Mouse (Mus musculus) fibroblast of lung, adult 2 months (primary cell): ENCODE results near the gene Mrpl37.
"Not testable (repeated sequence)": the region's sequence is repeated elsewhere in the genome, so short reads cannot be mapped to it uniquely, and the experiment has no call there.

Experiments
- DNase-seq: peaks from one replicate; pipeline ENCODE4 v3.0.0-alpha.2; 2011; ENCODE audit warnings: low read depth

Gene Mrpl37

DNA sequence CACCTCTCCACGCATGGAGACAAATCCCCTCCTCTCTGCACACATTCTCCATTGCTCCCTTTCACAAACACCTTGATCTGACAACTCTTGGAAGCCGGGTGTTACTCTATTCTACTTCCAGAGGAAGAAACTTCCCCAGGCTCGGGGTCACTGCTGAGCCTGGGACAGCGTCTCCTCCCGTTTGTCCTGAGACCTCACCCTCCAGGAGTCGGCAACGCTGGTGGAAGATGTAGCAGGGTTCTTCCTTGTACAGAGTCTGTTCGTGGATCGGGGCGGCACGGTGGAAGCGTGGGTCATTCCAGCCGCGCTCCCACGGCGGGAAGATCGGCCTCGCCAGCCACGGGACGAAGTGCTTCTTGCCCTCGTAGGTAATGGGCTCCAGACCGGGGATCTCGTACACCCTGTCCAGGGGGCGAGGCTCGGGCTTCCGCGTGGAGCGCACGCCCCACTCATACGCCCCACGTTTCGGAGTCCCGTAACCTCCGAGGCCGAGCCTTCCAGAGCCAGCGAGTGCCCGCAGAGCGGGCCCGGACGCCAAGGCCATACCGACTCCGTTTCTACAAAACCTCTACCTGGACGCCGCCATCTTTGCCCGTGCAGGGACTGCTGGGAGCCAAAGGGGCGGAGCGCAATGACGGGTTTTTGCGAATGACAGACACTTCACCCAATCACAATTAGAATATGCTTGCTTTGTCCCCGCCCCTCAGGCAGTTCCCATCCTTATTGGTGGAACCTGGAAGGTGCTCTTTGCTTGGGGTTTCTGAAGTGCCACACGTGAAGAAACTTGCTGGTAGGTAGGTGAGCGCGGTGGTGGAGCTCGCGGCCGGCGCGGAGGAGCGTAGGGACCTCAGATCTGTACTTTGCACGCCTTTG lies at the start of gene Mrpl37, which contains the start of gene Cyb5rl:
TSS of gene Mrpl37 (minus strand) at position 617 of the 873 bp plus-strand sequence.
TSS of gene Cyb5rl (plus strand) at position 737 of the 873 bp plus-strand sequence.
- DNase-seq: peak; percentile 97

DNA sequence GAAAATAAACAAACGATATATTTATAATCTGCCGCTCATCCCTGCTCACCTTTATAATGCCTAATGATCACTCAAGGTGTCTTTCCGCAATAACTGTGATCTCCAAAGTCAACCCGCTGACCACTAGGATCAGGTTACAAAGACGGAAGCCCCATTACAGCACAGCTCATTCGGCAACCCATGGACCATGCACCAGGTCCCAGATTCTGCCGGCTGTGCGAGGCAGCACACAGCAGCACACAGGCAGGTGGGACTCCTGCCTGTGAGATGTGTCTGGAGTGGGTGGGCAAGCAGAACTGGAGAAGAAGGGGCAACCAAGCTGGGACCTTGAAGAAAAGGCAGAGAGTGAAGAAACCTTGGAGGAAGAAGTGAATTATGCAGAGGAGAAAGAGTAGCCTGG lies 47.6 kb upstream of the Mrpl37 start:
- DNase-seq: no peak

DNA sequence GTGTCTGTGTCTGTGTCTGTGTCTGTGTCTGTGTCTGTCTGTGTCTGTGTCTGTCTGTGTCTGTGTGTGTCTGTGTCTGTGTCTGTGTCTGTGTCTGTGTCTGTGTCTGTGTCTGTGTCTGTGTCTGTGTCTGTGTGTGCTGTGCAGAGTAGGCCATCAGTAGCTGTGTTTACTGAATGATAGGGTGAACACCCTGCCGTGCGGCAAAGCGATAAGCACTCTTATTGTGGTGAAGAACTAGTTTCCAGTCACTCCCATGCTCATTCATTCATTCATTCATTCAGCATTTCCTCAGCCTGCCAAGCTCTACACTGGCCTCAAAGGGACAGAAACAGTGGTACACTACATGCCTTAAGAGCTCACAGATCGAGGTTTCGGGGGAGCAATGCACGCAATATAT lies 42.5 kb upstream of the Mrpl37 start:
- DNase-seq: not testable (repeated sequence)

DNA sequence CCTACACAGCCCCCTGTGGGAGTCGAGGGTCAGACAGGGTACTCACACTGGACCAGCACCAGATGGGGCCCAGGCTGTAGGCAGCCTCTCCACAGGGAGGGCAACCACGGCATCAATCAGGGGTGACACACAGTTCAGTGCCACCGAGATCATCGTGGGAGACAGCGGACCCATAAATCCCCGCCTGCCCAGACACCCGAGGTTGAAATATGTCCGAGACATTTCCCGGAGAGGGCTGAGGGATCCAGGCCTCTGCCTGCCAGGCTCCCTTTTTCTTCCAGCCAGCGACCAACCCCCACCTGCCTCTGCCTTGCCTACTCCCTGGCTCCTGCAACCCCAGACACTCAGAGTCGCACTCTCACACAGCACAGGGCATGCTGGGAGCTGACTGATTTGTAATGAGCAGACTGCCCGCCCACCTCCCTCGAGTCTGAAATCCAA lies 41.6 kb upstream of the Mrpl37 start:
- DNase-seq: peak; percentile 36

DNA sequence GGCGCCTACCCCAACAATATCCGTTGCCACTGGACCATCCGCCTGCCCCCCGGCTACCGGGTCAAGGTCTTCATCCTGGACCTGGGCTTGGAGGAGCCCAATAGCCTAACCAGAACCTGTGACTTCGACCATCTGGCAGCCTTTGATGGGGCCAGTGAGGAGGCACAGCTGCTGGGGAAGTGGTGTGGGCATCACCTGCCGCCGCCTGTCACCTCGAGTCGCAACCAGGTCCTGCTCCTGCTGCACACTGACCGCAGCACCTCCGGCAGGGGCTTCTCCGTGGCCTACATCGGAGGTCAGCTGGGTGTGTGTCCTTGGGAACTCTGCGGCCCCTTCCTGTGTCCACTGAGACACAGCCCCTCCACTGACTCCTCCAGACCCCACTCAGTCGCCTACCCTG lies 40.1 kb upstream of the Mrpl37 start:
- DNase-seq: no peak

DNA sequence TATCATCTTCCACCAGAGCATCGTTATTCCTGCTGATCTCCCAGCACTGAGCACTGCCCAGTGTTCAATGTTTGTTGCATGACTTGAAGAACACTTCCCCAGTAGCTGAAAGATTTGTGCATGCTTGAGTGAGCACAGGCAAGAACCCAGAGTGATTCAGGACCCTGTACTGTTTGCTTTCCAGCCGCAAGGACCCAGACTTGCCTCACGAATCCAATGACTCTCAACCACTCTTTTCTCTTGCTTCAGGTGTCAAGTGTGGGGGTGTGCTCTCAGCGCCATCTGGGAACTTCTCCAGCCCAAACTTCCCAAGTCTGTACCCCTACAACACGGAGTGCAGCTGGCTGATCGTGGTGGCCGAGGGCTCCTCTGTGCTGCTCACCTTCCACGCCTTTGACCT lies 35.6 kb upstream of the Mrpl37 start:
- no peak for DNase-seq

DNA sequence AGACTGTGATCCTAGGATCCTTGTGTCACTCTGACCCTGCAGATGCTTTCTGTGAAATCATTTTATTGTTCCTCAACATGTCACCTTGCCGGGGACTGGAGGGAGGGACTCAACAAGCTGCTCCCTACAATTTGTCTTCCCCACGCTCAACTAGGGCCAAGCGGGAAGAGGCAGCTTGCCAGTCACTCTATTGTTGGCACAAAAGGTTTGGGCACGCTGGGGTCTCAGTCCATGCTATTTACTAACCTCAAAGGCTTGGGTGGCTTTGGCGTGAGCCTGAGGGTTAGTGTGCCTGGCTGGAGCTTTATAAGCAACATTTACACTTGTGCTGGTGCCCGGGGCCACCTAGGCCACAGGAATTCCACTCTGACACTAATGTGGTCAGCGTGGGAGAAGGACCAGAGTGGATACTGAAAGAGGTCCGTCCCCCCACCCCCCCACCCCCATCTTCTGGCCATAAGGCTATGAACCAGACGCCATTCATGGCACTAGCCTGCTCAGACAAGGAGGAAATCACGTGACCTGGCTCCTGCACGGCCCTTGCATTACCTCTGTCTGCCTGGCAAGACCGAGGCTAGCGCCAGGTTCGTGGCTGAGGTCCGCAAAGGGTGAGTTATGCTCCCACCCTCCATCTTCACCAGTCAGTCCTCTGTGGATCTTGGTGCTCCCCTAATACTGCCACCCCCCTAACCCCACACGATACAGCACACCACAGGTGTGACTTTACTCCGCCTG lies 32.3 kb upstream of the Mrpl37 start:
- no peak for DNase-seq

DNA sequence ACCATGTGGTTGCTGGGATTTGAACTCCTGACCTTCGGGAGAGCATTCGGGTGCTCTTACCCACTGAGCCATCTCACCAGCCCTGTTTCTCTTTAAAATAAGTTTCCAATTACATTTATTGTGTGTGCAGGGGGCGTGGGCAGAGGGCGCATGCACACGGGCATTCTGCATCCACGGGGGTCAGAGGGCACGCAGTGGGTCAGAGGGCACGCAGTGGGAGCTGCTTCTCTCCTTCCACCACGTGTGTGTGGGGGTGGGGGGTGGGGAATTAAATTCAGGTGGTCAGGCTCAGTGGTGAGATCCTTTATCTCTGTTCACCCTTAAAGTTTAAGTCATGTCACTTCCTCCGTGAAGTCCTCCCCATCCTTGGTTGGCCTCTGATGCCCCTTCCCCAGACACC lies 31.7 kb upstream of the Mrpl37 start:
- no peak for DNase-seq

DNA sequence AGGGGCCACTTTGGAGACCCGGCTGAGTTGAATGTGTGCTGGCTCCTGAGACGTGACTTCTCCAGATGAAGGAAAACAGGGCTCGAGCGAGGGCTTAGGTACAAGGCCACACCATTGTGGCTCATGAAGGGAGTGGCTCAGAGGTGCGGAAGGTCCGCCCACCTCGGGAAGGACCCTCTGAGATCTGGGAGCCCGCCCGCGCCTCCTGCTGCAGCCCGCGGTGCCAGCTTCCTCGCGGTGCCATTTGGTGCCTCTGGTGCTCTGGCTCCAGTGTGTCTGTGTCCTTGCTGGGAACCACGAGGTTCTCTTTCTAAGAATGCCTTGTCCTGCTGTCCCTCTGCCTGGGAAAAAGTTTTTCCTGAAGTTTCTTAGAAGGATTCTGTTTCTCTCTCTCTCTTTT lies 31.2 kb upstream of the Mrpl37 start:
- DNase-seq: no peak

DNA sequence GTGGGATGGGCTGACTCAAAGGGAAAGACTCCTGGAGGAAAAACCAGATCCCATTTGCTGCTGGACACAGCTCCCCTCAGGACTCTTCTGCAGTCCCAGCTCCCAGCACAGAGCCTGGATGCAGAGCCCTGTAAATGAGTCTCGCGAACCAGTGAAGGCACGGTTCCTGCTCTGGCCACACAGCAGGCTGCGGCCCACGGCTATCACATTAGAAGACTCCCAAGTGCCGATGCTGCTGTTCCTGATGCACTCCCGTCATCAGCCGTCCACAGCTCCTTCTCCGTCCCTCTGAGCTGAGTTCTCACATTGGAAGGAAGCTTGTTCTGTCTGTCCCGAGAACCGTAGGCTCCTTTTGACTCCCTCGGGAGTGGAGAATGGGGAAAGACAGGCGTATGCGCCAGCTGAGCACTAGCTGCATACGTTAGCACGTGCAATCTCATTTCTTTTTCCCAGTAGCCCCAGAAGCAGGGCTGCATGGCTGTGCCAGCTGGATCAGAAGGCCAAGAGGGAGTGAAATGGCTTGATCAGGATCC lies 30.2 kb upstream of the Mrpl37 start, which contains the start of gene Cdcp2:
TSS of gene Cdcp2 (plus strand) at position 51 of the 533 bp plus-strand sequence.
- DNase-seq: no peak

DNA sequence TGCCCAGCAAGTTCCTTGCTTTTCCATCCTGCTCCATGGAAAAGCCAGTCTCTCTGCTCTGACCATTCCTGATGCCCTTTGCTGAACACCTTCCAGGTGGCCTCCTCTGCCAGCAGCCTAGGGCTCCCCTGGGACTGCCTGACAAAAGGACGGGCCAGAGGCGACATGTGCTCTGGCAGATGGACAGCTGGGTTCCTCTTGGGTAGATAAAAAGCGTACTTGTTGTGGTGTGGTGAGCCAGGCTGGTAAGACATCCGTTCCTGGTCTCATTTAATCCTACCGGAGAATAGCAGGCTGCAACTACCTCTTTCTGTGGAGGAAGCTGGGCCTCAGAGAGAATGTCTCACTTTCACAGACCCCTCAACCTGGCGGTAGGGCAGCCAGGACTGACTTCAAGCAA lies 29.4 kb upstream of the Mrpl37 start:
- no peak for DNase-seq

DNA sequence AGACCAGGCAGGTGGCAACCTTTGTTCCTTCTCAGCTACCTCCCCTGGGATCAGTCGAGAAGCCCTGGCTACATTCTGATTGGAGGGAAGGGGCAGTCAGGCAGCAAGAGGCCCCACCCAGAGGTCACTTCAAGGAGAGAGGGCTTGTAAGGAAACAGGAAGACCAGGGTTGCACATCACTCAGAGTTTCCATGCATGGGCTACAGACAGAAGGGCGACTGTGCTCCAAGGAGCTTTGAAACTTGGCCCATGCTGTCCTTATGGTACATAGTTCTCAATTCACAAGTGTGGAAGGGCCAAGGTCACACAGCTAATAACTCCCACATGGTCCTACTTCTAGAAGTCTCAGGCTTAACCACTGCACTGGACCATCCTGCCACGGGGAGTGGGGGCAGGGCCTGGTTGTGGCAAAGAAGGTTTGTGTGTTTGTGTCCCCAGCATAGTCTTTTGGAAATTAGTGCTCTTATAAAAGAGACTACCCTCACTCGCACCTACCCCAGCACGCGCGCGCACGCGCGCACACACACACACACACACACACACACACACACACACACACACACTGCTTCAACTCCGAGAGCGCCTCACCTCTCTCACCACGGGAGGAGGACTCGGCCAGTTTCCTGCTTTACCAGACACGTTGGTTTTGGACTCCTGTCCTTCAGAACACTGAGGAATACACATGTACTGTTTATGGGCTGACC lies 28.0 kb upstream of the Mrpl37 start:
- DNase-seq: no peak

DNA sequence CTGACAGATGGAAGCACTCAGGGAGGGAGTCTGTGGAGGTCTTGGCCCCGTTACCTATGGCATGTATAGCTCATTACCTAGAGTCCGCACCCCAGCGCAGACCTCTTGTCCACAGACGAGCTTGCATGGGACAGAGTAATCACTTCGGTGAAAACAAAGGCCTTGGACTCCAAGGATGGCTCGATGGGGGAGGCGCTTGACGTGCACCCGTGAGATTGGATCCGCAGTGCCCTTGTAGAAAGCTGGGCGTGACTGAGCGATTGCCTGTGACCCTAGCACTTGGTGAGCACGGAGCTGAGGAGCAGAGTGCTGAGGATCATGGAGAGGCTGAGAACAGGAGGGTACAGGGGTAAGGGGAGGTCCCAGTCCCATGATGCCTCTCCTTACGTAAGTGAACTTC lies 25.0 kb upstream of the Mrpl37 start:
- no peak for DNase-seq

DNA sequence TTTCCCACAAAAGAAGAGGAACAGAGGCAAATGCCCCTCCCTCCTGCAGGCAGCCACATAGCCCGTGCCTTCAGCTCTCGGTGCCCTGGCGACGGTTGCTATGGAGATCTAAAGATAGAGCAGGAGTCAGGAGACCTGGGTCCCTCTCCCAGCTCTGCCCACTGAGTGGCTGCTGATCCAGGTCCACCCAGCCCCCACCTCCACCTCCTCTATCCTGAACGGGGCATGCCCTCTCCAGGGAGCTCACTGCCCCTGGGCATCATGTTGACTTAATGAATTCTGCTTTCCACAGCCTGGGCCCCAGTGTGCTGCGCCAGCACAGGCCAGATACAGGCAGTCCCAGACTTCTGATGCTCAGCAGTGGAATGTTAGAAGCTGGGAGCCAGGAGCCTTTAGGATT lies 18.2 kb upstream of the Mrpl37 start:
- DNase-seq: no peak

DNA sequence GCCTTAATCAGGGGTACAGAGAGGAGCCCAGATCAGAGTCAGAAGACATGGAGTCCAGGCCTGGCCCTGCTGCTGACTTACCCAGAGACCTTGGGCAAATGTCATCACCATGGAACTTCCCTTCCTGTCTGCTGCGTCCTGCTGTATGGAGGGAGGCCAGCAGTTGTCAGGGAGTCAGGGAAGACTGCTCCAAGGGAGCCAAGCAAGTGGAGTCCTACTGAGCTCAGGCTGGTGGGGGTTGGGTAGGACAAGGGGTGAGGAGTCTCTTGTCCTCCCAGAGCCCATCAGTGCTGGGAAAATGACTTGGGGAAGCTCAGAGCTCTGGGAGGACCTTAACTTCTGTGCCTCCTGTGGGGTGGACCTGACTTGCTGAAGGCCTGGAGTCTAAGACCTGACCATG lies 17.7 kb upstream of the Mrpl37 start:
- DNase-seq: no peak

DNA sequence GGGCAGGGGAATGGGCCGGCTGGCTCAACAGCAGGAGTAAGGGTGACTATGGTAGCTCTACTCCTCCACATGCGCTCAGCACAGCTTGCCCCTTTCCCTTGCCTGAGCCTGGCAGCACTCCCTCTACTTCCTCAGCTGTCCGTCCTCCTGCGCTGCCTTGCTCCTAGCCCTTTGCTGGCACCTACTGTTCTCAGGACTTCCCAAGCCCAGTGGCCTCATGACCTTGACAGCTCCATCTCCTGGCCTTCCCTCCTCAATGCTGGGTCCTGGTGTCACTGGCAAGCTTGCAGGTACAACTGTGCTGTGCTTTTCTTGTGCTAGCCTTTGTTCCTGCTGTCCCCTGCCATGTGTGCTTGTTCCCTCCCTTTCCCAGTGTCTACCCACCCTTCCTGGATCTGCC lies 16.5 kb upstream of the Mrpl37 start:
- DNase-seq: no peak

DNA sequence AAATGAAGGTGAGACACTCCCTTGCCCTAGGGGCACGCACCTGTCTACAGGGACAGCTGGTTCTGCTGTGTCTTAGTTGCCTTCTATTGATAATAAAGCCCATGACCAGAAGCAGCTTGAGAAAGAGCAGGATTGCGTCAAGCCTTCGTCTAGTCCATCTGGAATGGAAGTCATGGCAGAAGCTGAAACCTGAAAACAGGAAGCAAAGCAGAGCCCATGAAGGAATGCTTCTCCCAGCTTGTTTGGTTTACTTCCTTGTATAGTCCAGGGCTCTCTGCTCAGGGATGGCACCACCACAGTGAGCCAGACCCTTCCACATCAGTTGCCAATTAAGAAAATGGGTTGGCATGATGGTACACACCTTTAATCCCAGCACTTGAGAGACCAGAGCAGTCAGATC lies 15.5 kb upstream of the Mrpl37 start:
- DNase-seq: no peak

DNA sequence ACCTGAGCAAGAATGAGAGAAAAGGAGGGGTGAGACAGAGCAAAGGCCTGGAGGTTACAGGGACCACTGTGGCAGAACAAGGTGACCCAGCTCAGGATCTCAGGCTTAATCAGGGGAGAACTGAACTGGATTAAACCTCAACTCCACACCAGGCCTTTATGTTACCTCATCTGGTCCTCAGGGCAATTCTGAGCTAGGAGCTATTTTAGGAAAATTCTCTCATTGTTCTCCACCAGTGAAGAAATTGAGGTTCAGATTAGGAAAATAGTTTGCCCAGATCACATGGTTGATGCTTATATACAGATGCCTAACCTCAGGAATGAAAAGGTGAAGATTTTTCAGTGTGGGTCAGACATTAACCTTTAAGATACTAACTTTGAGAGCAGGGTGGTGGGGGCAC lies 13.0 kb upstream of the Mrpl37 start:
- DNase-seq: no peak

DNA sequence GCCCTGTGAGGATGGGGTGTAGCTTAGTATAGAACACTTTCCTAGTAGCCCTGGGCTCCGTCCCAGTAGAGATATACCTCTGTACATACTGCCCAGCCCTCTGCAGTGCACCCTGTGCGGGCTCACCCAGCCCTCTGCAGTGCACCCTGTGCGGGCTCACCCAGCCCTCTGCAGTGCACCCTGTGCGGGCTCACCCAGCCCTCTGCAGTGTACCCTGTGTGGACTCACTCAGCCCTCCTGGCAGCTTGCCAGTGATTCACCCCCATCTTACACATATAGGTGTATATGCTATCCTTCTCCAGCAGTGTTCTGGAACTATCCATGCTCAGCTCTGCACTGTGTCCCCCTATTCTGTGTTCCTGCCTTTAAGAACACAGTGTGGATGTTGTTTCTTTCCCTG lies 12.2 kb upstream of the Mrpl37 start:
- DNase-seq: no peak

DNA sequence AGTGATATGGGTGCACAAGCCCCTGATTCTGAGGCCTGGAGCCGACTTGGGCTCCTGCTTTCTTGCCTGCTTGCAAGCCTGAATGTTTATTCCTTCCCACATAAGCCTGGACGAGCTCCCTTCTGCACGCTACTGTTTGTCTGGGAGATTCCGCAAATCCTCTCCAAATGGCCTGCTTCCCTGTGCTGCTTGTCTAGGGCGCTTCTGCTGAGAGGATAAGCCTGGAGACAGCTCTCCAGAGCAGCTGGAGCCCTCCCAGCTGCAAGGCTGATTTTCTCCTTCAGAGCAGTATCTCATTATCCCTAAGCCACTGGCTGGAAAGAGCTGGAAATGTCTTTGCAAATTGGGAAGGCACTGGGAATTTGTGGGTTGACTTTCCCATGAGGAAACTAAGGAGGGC lies 8.8 kb upstream of the Mrpl37 start:
- DNase-seq: no peak

DNA sequence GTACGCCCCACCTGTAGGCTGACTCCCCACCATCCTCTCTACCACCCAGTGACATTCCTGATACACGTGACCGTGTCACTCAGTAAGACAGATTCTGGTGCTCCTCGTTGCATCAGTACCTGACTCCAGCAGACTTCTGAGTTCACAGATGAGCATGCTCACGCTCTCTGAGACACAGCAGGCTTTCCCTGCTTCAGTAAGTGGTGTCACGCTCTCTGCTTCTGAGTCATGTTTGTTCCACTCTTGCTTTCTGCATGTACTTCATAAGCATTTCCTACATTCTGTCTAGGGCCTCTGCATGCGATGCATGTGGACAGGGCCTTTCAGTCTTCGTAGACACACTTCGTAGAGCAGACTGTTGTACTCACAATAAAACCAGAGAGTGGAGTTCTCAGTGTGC lies 5.7 kb upstream of the Mrpl37 start:
- no peak for DNase-seq

DNA sequence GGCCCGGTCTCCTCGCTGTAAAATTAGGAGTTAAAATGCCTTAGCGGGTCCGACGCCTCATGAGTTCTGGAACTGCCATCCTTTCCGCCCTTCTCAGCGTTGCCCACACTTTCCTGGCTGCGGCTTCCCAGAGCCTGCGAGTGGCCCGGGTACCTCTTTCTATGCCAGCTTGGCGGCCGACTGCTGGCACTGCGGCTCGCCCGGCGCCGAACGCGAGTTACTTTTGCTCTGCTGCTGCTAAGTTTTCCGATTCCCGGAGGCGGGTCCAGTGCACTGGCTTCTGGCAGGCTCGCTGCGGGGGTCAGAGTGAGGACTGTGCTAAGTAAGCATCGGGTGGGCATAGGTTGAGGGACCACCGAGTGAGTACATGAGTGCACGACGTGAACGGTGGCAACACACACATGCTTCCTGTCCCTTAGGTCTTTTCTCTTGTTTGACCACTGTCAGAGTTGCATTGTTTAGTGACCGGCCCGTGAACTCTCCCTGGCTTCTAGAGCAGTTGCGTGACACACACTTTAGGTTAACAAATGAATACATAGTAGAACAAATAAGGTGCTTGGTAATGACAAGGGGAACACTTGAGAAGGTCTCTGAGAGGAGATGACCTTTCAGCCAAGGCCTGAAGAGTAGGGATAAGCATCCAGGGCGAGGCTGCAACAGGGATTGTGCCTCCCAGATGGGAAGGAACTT lies 628 bp upstream of the Mrpl37 start:
- DNase-seq: no peak
